Mouse (Mus musculus) cerebellum, adult 2 months (tissue): ENCODE measurements around the gene Ankrd65.

Experiments
- CTCF ChIP-seq: fragments of 200-500 bp; IDR thresholded peaks from 2 replicates; pipeline ENCODE4 v1.5.1; 2011; ENCODE audit warnings: low read depth, mild to moderate bottlenecking, control low read depth, low read length, moderate library complexity, borderline replicate concordance; ENCODE audit not compliant: insufficient read depth
- POLR2A ChIP-seq: fragments of 200-500 bp; IDR thresholded peaks from 2 replicates; pipeline ENCODE4 v1.6.1; 2011; ENCODE audit warnings: low read length, control low read depth, borderline replicate concordance; ENCODE audit not compliant: insufficient read depth

DNA sequence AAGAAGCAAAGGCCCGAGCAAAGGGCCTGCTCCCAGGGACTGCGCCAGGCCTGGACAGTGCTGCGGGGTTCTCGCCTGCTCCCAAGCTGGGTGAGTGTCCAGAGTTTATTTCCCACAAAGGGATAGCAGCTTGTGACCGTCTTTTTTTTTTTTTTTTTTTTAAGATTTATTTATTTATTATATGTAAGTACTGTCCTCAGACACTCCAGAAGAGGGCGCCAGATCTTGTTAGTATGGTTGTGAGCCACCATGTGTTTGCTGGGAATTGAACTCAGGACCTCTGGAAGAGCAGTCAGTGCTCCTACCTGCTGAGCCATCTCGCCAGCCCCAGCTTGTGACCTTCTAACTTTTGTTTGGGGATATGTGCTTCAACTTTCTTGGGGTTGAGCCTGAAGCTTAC, 30.8 kb downstream of the Ankrd65 start:
- TF ChIP-seq CTCF (no peak), POLR2A (no peak)
